Mouse (Mus musculus): Measurements from ENCODE around the gene Rtl6. TPM values are rescaled to one million over a fixed set of nuclear protein-coding genes. Genes with fewer than 3 reads are reported as not detected.

The Rtl6 gene
- 1.1 and 3.1 TPM in 2 replicates for total RNA-seq (2014; fragmentation: Nextera tagmentation)
- 2.0 and 2.9 TPM in 2 replicates for total RNA-seq (2017)

GRCm38 (mm10) chr15:84557189-84557921, at the start of gene Rtl6:
Gene Rtl6 (minus strand): TSS chr15:84557823.
- ATAC-seq (replicated peaks; ENCODE audit: low FRiP score, low TSS enrichment, poor library complexity, severe bottlenecking): peak; percentile 80

GRCm38 (mm10) chr15:84603267-84603963, 45.8 kb upstream of the Rtl6 start:
- no peak for ATAC-seq (replicated peaks; ENCODE audit: low FRiP score, low TSS enrichment, poor library complexity, severe bottlenecking)

- ATAC-seq (replicated peaks; ENCODE audit: low FRiP score, low TSS enrichment, poor library complexity, severe bottlenecking): no peak
Observed at GRCm38 (mm10) chr15:84600977-84601595, 43.5 kb upstream of the Rtl6 start.

DNA sequence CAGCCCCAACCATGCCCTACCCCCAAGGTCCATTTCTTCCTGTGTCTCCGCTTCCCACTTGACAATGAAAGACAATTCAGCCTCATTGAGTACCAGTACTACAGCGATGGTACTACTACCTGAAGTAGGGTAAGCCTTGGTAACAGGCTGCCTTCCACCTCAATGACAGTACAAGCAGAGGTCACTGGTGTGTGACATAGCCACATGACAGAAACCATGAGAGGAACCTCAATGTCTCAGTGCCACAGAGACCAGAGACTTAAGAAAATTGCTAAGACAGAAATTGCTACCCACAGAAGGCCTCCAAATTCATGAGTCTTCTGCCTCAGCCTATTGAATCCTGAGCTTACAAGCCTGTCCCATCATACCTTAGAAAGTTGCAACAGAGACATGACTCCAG, 41.3 kb upstream of the Rtl6 start:
- no peak for ATAC-seq (replicated peaks; ENCODE audit: low FRiP score, low TSS enrichment, poor library complexity, severe bottlenecking)

- ATAC-seq (replicated peaks; ENCODE audit: low FRiP score, low TSS enrichment, poor library complexity, severe bottlenecking): no peak
Observed at GRCm38 (mm10) chr15:84597816-84598215, 40.2 kb upstream of the Rtl6 start.

GRCm38 (mm10) chr15:84597021-84597420, 39.4 kb upstream of the Rtl6 start:
- ATAC-seq (replicated peaks; ENCODE audit: low FRiP score, low TSS enrichment, poor library complexity, severe bottlenecking): no peak

- ATAC-seq (replicated peaks; ENCODE audit: low FRiP score, low TSS enrichment, poor library complexity, severe bottlenecking): peak; percentile 61
Observed at GRCm38 (mm10) chr15:84595241-84595945, 37.8 kb upstream of the Rtl6 start.

- ATAC-seq (replicated peaks; ENCODE audit: low FRiP score, low TSS enrichment, poor library complexity, severe bottlenecking): no peak
Observed at GRCm38 (mm10) chr15:84593514-84593913, 35.9 kb upstream of the Rtl6 start.

- no peak for ATAC-seq (replicated peaks; ENCODE audit: low FRiP score, low TSS enrichment, poor library complexity, severe bottlenecking)
Observed at GRCm38 (mm10) chr15:84592240-84592639, 34.6 kb upstream of the Rtl6 start.

DNA sequence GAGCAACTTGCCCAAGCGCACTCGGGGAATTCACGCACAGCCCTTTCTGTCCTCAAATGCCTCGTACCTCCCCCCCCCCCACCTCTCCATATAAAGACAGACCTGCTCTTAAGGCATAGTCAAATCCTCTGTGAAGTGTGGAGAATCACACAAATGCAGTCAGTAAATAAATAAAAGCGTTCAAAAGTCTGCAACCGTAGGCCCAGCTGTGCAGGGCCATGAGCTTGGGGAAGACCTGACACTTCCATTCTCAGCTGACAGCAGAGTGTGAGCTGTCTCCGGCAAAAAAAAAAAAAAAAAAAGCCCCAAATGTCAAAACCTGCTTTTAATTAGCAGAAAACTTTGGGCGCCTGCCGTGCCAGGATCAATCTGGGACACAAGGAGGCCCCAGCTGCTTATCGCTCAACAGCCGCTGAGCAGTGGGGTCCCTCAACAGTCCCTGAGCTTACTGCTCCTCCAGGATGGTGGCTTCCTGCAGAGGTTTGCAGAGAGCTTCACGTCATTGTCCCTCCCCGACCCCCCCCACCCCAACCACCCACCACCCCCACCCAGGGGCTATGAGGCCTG, 34.0 kb upstream of the Rtl6 start:
- no peak for ATAC-seq (replicated peaks; ENCODE audit: low FRiP score, low TSS enrichment, poor library complexity, severe bottlenecking)

- no peak for ATAC-seq (replicated peaks; ENCODE audit: low FRiP score, low TSS enrichment, poor library complexity, severe bottlenecking)
Observed at GRCm38 (mm10) chr15:84588371-84588821, 30.8 kb upstream of the Rtl6 start.

DNA sequence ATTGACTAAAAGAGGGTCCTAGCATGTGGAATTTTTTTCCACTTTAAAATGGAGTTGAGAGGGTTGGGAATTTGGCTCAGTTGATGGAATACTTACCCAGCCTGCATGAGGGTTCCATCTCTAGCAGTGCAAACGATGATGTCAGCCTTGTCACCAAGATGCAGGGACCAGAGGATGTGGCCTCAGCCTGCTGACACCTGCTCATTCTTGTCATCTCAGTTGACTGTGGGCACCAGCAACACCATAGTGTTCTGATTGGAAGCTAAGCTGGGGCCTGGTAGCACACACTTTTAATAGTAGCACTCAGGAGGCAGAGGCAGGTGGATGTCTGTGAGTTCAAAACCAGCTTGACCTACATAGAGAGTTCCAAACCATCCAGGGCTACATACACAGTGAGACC, 21.0 kb upstream of the Rtl6 start:
- no peak for ATAC-seq (replicated peaks; ENCODE audit: low FRiP score, low TSS enrichment, poor library complexity, severe bottlenecking)

GRCm38 (mm10) chr15:84577019-84577418, 19.4 kb upstream of the Rtl6 start:
- no peak for ATAC-seq (replicated peaks; ENCODE audit: low FRiP score, low TSS enrichment, poor library complexity, severe bottlenecking)

- no peak for ATAC-seq (replicated peaks; ENCODE audit: low FRiP score, low TSS enrichment, poor library complexity, severe bottlenecking)
Observed at GRCm38 (mm10) chr15:84566568-84567110, 9.0 kb upstream of the Rtl6 start.

- no peak for ATAC-seq (replicated peaks; ENCODE audit: low FRiP score, low TSS enrichment, poor library complexity, severe bottlenecking)
Observed at GRCm38 (mm10) chr15:84561501-84561900, 3.9 kb upstream of the Rtl6 start.

- ATAC-seq (replicated peaks; ENCODE audit: low FRiP score, low TSS enrichment, poor library complexity, severe bottlenecking): no peak
Observed at GRCm38 (mm10) chr15:84556674-84557073, 949 bp downstream of the Rtl6 start.

- ATAC-seq (replicated peaks; ENCODE audit: low FRiP score, low TSS enrichment, poor library complexity, severe bottlenecking): no peak
Observed at GRCm38 (mm10) chr15:84551065-84551464, 6.6 kb downstream of the Rtl6 start.

GRCm38 (mm10) chr15:84549291-84549797, 8.3 kb downstream of the Rtl6 start:
- ATAC-seq (replicated peaks; ENCODE audit: low FRiP score, low TSS enrichment, poor library complexity, severe bottlenecking): no peak

DNA sequence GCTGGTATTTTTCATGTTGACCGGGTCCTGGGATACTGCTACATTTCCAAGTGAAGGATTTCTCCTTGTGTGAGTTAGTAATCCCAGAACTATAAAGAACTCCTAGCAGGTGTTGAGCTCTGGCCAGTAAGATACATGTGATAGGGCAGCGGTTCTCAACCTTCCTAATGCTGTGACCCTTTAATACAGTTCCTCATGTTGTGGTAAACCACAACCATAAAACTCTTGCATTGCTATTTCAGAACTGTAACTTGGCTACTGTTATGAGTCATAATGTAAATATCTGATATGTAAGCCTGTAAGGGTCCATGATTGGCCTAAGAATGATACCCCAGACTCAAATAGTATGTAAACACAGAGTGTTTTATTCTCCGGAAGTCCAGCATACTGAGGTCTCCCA, 11.6 kb downstream of the Rtl6 start:
- ATAC-seq (replicated peaks; ENCODE audit: low FRiP score, low TSS enrichment, poor library complexity, severe bottlenecking): no peak

Measured in megakaryocyte-erythroid progenitor cell, adult 5-6 weeks (primary cell).